Comparison of ENCODE assay signal across 19 mouse cellular contexts in the genomic region with DNA sequence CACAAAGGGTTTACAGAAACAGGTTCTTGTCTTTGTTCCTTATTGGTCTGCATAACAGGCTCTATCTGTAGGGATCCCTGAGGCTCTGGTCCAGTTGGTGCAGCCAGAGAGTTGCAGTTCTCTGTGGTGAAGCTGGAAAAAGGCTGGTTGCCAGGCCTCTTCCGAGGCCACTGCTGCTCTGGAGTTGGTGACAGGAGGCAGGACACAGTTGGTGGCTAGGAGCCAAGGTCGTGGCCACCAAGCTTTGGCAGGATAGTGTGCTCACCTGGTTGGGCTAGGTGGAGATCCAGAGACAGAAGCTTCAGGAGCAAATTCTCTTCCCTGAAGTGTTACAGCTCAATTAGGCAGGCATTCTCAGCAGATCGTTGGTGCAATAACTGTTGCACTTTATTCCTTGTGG.
DNase-seq lines count a peak whose midpoint lies in the region; ATAC-seq and TF ChIP-seq lines count a peak whose summit lies in the region.
"Had no signal": no experiment of that assay in that cellular context is flagged by ENCODE, and none has a peak within 500 bp of the region (broad histone marks: within the 10 kb centered on the region; RNA-seq: fewer than 3 reads in every experiment).

No protein-coding gene starts in this region.

- H3K9me3 ChIP-seq in hindbrain, postnatal 0 days (ENCODE audit: low read length): no peaks in the 10 kb centered on the region
- no peaks in the 10 kb centered on the region for H3K9me3 ChIP-seq in hindbrain, embryonic 12.5 days (replicated peaks)
- H3K9me3 ChIP-seq: embryonic facial prominence, embryonic 13.5 days; forebrain, embryonic 12.5 days; heart, embryonic 10.5 days; heart, embryonic 15.5 days; hindbrain, embryonic 15.5 days had no signal

- TF ChIP-seq CTCF in hindbrain, postnatal 0 days (IDR thresholded peaks at IDR 0.05; ENCODE audit: low read depth): no peak

- peak; percentile 3 for DNase-seq in cerebellum, adult 11-12 months
- DNase-seq in cerebellum, adult 8-10 months: no peak
- peak; percentile 26 for DNase-seq in hindbrain, postnatal 0 days (ENCODE audit: low spot score)
- peak; percentile 3 for DNase-seq in brain, adult 2 months (ENCODE audit: low read depth, low spot score)
- DNase-seq in cerebellum, postnatal 36 days: peak; percentile 27 to 33
- no peak for DNase-seq in layer of hippocampus, adult 11-12 months (ENCODE audit: low spot score)
- DNase-seq: adrenal gland, postnatal 14 days; gastrocnemius, postnatal 10 days; heart, adult 18-20 months; heart, postnatal 14 days had no signal

- H3K36me3 ChIP-seq in hindbrain, postnatal 0 days (ENCODE audit: insufficient read depth, low read length): no peaks in the 10 kb centered on the region
- H3K36me3 ChIP-seq in hindbrain, embryonic 12.5 days: no peaks in the 10 kb centered on the region
- H3K36me3 ChIP-seq: embryonic facial prominence, embryonic 13.5 days; forebrain, embryonic 12.5 days; heart, embryonic 10.5 days; heart, embryonic 15.5 days; hindbrain, embryonic 15.5 days had no signal

- H3K27ac ChIP-seq in hindbrain, postnatal 0 days: no peak overlapping the region
- no peak overlapping the region for H3K27ac ChIP-seq in hindbrain, embryonic 12.5 days
- H3K27ac ChIP-seq: embryonic facial prominence, embryonic 13.5 days; forebrain, embryonic 12.5 days; heart, embryonic 10.5 days; heart, embryonic 15.5 days; hindbrain, embryonic 15.5 days had no signal

- 74% methylated on average over 3 of the region's 3 CpGs for WGBS in hindbrain, postnatal 0 days
- 84% methylated on average over 3 of the region's 3 CpGs for WGBS in hindbrain, embryonic 12.5 days

- H3K27me3 ChIP-seq in hindbrain, postnatal 0 days (ENCODE audit: insufficient read depth, low read length): no peaks in the 10 kb centered on the region
- no peaks in the 10 kb centered on the region for H3K27me3 ChIP-seq in hindbrain, embryonic 12.5 days
- H3K27me3 ChIP-seq: embryonic facial prominence, embryonic 13.5 days; forebrain, embryonic 12.5 days; heart, embryonic 15.5 days; hindbrain, embryonic 15.5 days had no signal

- H3K9ac ChIP-seq in hindbrain, postnatal 0 days (replicated peaks; ENCODE audit: low read length): no peak overlapping the region
- no peak overlapping the region for H3K9ac ChIP-seq in hindbrain, embryonic 12.5 days
- H3K9ac ChIP-seq: embryonic facial prominence, embryonic 13.5 days; forebrain, embryonic 12.5 days; heart, embryonic 15.5 days; hindbrain, embryonic 15.5 days had no signal

- H3K4me1 ChIP-seq in hindbrain, postnatal 0 days (ENCODE audit: insufficient read depth, low read length): no peaks in the 10 kb centered on the region
- no peaks in the 10 kb centered on the region for H3K4me1 ChIP-seq in hindbrain, embryonic 12.5 days
- H3K4me1 ChIP-seq: embryonic facial prominence, embryonic 13.5 days; forebrain, embryonic 12.5 days; heart, embryonic 15.5 days; hindbrain, embryonic 15.5 days had no signal

- H3K4me3 ChIP-seq in hindbrain, postnatal 0 days (ENCODE audit: low read length): no peak overlapping the region
- no peak overlapping the region for H3K4me3 ChIP-seq in hindbrain, embryonic 12.5 days
- H3K4me3 ChIP-seq: embryonic facial prominence, embryonic 13.5 days; forebrain, embryonic 12.5 days; heart, embryonic 10.5 days; heart, embryonic 15.5 days; hindbrain, embryonic 15.5 days had no signal

- ATAC-seq in hindbrain, postnatal 0 days: no peak
- no peak for ATAC-seq in hindbrain, embryonic 12.5 days (ENCODE audit: low FRiP score)
- ATAC-seq: forebrain, embryonic 16.5 days; inflammation-experienced regulatory T-cells, adult 6 months; intestine, postnatal 0 days had no signal

- no peak overlapping the region for H3K4me2 ChIP-seq in hindbrain, postnatal 0 days (ENCODE audit: low read depth, low read length)
- no peak overlapping the region for H3K4me2 ChIP-seq in hindbrain, embryonic 12.5 days (replicated peaks)
- H3K4me2 ChIP-seq: embryonic facial prominence, embryonic 13.5 days; forebrain, embryonic 12.5 days; heart, embryonic 15.5 days; hindbrain, embryonic 15.5 days had no signal

Comparison
In these comparisons a context has a peak if more than half of its experiments do, and no peak if none do; other contexts are left out.
1. DNase-seq: peak in cerebellum, adult 11-12 months (single experiment), hindbrain, postnatal 0 days (single experiment), brain, adult 2 months (single experiment) and cerebellum, postnatal 36 days (2 of 2); none in cerebellum, adult 8-10 months (single experiment) and layer of hippocampus, adult 11-12 months (single experiment).